Mouse (Mus musculus) lung, embryonic 16.5 days (tissue): ENCODE results near the gene Vsx2. TPM values are rescaled to one million over a fixed set of nuclear protein-coding genes. Genes with fewer than 3 reads are reported as not detected.

Experiments
- ATAC-seq: fragments of 200-750 bp; cut with Nextera tagmentation; 2 replicates; pipeline ENCODE4 v1.8.0; 2017; ENCODE audit warnings: low read depth, mild to moderate bottlenecking, moderate library complexity
- H3K27ac ChIP-seq: fragments of 300-500 bp; sonication (generic); 2 replicates; pipeline ENCODE4 v1.5.1; 2014; ENCODE audit warnings: mild to moderate bottlenecking, control low read depth, low read length
- H3K27me3 ChIP-seq: fragments of 300-500 bp; sonication (generic); 2 replicates; pipeline ENCODE4 v1.6.1; 2014; ENCODE audit warnings: low read depth, low read length, mixed read lengths; ENCODE audit not compliant: control insufficient read depth, insufficient read depth
- H3K36me3 ChIP-seq: fragments of 300-500 bp; sonication (generic); 2 replicates; pipeline ENCODE4 v1.6.1; 2014; ENCODE audit warnings: low read length; ENCODE audit not compliant: control insufficient read depth, insufficient read depth
- H3K4me1 ChIP-seq: fragments of 300-500 bp; sonication (generic); replicated peaks from 2 replicates; pipeline ENCODE4 v1.6.1; 2014; ENCODE audit warnings: low read length, mixed read lengths; ENCODE audit not compliant: control insufficient read depth, insufficient read depth
- H3K4me2 ChIP-seq: fragments of 300-500 bp; sonication (generic); 2 replicates; pipeline ENCODE4 v1.6.1; 2014; ENCODE audit warnings: low read depth, low read length, control low read depth
- H3K4me3 ChIP-seq: fragments of 300-500 bp; sonication (generic); 2 replicates; pipeline ENCODE4 v1.5.1; 2014; ENCODE audit warnings: mild to moderate bottlenecking, low read length, control low read depth
- H3K9ac ChIP-seq: fragments of 300-500 bp; sonication (generic); 2 replicates; pipeline ENCODE4 v1.6.1; 2014; ENCODE audit warnings: low read length, control low read depth
- H3K9me3 ChIP-seq: fragments of 300-500 bp; sonication (generic); 2 replicates; pipeline ENCODE4 v1.6.1; 2016; ENCODE audit warnings: low read length; ENCODE audit not compliant: control insufficient read depth
- WGBS: fragments of 180-500 bp; shearing (Covaris S2); extraction: QIAGEN DNeasy Blood & Tissue Kit; methylation state at CpG from one replicate; pipeline ENCODE4 v1.1.7; 2014; 5-methylcytosine and 5-hydroxymethylcytosine counted together
- polyA plus RNA-seq: library from polyadenylated mRNA; unstranded; fragments of >200 nt; fragmentation: Nextera tagmentation; extraction: Ambion mirVana; gene quantifications from 2 replicates; pipeline ENCODE4 v1.2.1, GENCODE M21; 2015

The Vsx2 gene
- polyA plus RNA-seq, 1 experiment from 2014 or later = not detected

- H3K4me3 ChIP-seq = no peak overlapping the region
- 16% methylated on average over 8 of the region's 8 CpGs for WGBS
- H3K27me3 ChIP-seq = peaks cover 4% of the 10 kb centered on the region; the same call in 1 of the 2 replicates
- no peaks in the 10 kb centered on the region for H3K9me3 ChIP-seq
- no peaks in the 10 kb centered on the region for H3K36me3 ChIP-seq
- no peak for ATAC-seq
- H3K9ac ChIP-seq = no peak overlapping the region
- H3K27ac ChIP-seq = no peak overlapping the region
- no peak overlapping the region for H3K4me2 ChIP-seq
- H3K4me1 ChIP-seq = no peaks in the 10 kb centered on the region
Observed at GRCm38 (mm10) chr12:84598324-84598723, 28.8 kb downstream of the Vsx2 start.

DNA sequence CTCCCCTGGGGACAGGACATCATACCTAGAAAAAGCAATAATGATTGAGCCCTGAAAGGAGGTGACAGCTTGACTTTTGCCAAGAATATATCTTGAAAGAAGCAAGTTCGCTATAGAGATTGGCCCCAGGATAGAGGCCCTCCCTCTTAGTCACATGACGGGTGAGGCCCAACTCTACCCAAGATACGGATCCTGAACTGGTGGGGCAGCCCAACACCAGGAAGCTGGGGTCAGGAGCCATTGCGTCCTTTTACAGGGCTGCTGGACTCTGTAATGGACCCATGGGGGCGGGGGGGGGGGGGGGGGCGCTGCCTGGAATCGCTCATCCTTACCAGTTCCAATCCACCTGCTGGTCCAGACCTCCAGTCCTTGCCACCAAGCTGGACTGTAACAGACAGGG is 34.4 kb downstream of the Vsx2 start:
- no peak overlapping the region for H3K9ac ChIP-seq

DNA sequence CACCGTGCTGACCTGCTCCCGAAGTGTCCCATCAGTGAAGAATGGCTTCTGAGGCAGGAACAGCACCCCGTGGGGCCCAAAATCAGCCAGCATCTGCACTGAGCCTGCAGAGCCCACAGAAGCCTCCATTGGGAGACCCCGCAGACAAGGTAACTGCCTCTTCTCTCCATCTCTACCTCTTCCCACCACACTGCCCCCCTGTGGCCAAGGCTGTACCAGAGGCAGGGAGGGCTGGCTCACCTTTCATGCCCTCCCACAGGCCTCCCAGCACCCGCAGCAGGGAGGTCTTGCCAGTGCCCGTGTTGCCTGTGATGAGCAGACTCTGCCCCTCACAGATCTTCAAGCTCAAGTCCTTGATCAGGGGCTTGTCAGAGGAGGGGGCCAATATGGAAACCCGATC is 36.3 kb downstream of the Vsx2 start:
- no peak for ATAC-seq
- WGBS = 78% methylated on average over 7 of the region's 7 CpGs
- Histone ChIP-seq H3K4me1 (no peaks in the 10 kb centered on the region), H3K27me3 (no peaks in the 10 kb centered on the region), H3K9ac (no peak overlapping the region), H3K4me2 (no peak overlapping the region), H3K9me3 (no peaks in the 10 kb centered on the region), H3K36me3 (no peaks in the 10 kb centered on the region), H3K4me3 (no peak overlapping the region), H3K27ac (no peak overlapping the region)

More for the DNA sequence above, 34.4 kb downstream of the Vsx2 start:
- Histone ChIP-seq H3K4me2 (no peak overlapping the region), H3K4me1 (no peaks in the 10 kb centered on the region), H3K9me3 (no peaks in the 10 kb centered on the region), H3K36me3 (no peaks in the 10 kb centered on the region), H3K27me3 (no peaks in the 10 kb centered on the region), H3K4me3 (no peak overlapping the region), H3K27ac (no peak overlapping the region)
- no peak for ATAC-seq
- 82% methylated on average over 7 of the region's 7 CpGs for WGBS

- no peak overlapping the region for H3K4me3 ChIP-seq
- no peaks in the 10 kb centered on the region for H3K36me3 ChIP-seq
- no peak overlapping the region for H3K9ac ChIP-seq
- no peaks in the 10 kb centered on the region for H3K9me3 ChIP-seq
- ATAC-seq = no peak
- peaks cover 2% of the 10 kb centered on the region; the same call in 1 of the 2 replicates for H3K4me1 ChIP-seq
- 85% methylated on average over 10 of the region's 10 CpGs for WGBS
- no peaks in the 10 kb centered on the region for H3K27me3 ChIP-seq
- no peak overlapping the region for H3K27ac ChIP-seq
- H3K4me2 ChIP-seq = no peak overlapping the region
Observed at GRCm38 (mm10) chr12:84611718-84612117, 42.2 kb downstream of the Vsx2 start.

DNA sequence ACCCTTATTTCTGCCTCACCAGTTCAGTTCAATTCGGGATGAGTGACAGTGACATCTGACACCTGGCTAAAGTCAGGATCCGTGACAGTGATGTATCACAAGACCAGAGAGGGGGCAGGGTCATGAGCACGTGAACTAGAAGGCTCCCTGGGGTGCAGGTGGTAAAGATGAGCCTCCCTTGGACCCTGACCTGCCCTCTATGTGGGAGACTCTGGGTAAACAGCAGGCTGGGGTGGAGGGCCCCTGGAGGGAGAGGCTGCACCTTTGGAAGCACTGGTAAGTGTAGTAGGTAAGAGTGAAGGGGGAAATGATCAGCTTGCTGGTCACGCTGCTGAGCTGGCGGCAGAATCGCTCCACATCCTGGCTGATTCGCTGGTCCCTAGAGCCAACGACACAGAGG is 43.0 kb downstream of the Vsx2 start:
- no peaks in the 10 kb centered on the region for H3K27me3 ChIP-seq
- H3K36me3 ChIP-seq = no peaks in the 10 kb centered on the region
- ATAC-seq = no peak
- no peak overlapping the region for H3K9ac ChIP-seq
- no peak overlapping the region for H3K27ac ChIP-seq
- WGBS = 49% methylated on average over 8 of the region's 8 CpGs
- H3K4me3 ChIP-seq = no peak overlapping the region
- no peak overlapping the region for H3K4me2 ChIP-seq
- H3K4me1 ChIP-seq = peaks cover 3% of the 10 kb centered on the region; the same call in 1 of the 2 replicates
- H3K9me3 ChIP-seq = no peaks in the 10 kb centered on the region

DNA sequence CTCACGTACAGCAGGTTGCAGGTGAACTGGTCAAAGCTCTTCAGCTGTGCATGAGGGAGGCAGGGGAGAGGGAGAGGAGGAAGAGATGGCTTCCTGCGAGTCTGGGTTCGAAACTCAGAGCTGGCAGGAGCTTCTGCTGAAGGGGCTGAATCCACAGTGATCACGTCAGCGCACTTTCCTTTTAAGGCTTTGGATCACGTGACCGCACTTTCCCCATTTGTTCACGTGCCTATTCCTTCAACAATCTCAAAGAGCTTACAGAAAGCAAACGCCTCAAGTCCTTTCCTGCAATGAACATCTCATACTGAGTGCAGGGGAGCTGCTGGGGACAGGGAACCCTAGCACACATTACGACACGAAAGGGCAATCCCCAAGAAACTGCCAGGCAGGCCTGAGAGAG is 44.4 kb downstream of the Vsx2 start:
- no peak overlapping the region for H3K4me3 ChIP-seq
- 83% methylated on average over 11 of the region's 11 CpGs for WGBS
- no peak for ATAC-seq

GRCm38 (mm10) chr12:84614524-84614923 is 45.0 kb downstream of the Vsx2 start:
- ATAC-seq = no peak
- Histone ChIP-seq H3K4me1 (peaks cover 3% of the 10 kb centered on the region; the same call in 1 of the 2 replicates), H3K9ac (no peak overlapping the region), H3K4me3 (no peak overlapping the region), H3K27ac (no peak overlapping the region), H3K36me3 (no peaks in the 10 kb centered on the region), H3K9me3 (no peaks in the 10 kb centered on the region), H3K27me3 (no peaks in the 10 kb centered on the region), H3K4me2 (no peak overlapping the region)
- WGBS = 50% methylated on average over 7 of the region's 7 CpGs

More for the DNA sequence above, 44.4 kb downstream of the Vsx2 start:
- H3K9ac ChIP-seq = no peak overlapping the region
- H3K4me2 ChIP-seq = no peak overlapping the region
- H3K27ac ChIP-seq = no peak overlapping the region
- H3K9me3 ChIP-seq = no peaks in the 10 kb centered on the region
- H3K4me1 ChIP-seq = peaks cover 3% of the 10 kb centered on the region; the same call in 1 of the 2 replicates
- H3K36me3 ChIP-seq = no peaks in the 10 kb centered on the region
- H3K27me3 ChIP-seq = no peaks in the 10 kb centered on the region

GRCm38 (mm10) chr12:84616977-84617630 is 47.5 kb downstream of the Vsx2 start, which contains the start of gene Abcd4:
Abcd4 (minus strand) TSS chr12:84617413.
- under 1% methylated on average over 34 of the region's 34 CpGs for WGBS
- Histone ChIP-seq H3K9ac (peak within 1 kb of the TSS; percentile 98), H3K27ac (peak within 1 kb of the TSS; percentile 56; the same call in 1 of the 2 replicates)

GRCm38 (mm10) chr12:84617663-84618062 is 48.1 kb downstream of the Vsx2 start:
- Histone ChIP-seq H3K4me3 (peak overlapping the region; percentile 93), H3K4me2 (peak overlapping the region; percentile 83), H3K36me3 (no peaks in the 10 kb centered on the region), H3K27ac (no peak overlapping the region), H3K4me1 (peaks cover 3% of the 10 kb centered on the region; the same call in 1 of the 2 replicates), H3K9me3 (no peaks in the 10 kb centered on the region), H3K9ac (peak overlapping the region; percentile 68), H3K27me3 (no peaks in the 10 kb centered on the region; the same call in 1 of the 2 replicates)
- WGBS = 5% methylated on average over 10 of the region's 10 CpGs
- peak; percentile 71 for ATAC-seq

More at GRCm38 (mm10) chr12:84616977-84617630, 47.5 kb downstream of the Vsx2 start, which contains the start of gene Abcd4:
- H3K4me3 ChIP-seq = peak within 1 kb of the TSS; percentile 93
- H3K36me3 ChIP-seq = no peaks in the 10 kb centered on the region
- H3K4me2 ChIP-seq = peak within 1 kb of the TSS; percentile 83
- H3K9me3 ChIP-seq = no peaks in the 10 kb centered on the region
- peak; percentile 100 for ATAC-seq
- peaks cover 3% of the 10 kb centered on the region; the same call in 1 of the 2 replicates for H3K4me1 ChIP-seq
- H3K27me3 ChIP-seq = no peaks in the 10 kb centered on the region; the same call in 1 of the 2 replicates
